Mouse (Mus musculus) monocyte, adult 2 months (primary cell): ENCODE data around the gene Spsb4.

Experiments
- DNase-seq, 2 experiments: peaks; one replicate each; pipeline ENCODE4 v3.0.0; 2022; ENCODE audit warnings: low spot score in 2 of 2, low read depth in 1 of 2

The Spsb4 gene

DNA sequence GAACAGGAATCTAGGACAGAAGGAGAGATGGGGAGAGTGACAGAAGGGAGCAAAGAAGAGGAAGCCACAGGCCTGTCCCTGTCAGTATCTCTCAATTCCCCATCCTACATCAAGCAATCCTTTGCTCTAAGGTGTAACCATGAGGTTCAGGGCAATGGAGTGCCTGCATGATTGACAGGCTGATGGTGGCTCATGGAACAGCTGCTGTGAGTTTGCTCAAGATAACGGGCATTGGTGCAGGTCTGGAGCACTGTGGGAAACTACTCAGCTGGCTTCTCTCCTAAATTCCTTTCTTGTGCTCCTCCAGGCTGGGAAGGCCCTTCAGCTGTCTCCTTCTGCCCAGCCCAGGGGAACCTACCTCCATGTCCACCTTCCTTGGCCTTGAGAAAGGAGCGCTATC, 109.9 kb downstream of the Spsb4 start:
- no peak for DNase-seq

DNA sequence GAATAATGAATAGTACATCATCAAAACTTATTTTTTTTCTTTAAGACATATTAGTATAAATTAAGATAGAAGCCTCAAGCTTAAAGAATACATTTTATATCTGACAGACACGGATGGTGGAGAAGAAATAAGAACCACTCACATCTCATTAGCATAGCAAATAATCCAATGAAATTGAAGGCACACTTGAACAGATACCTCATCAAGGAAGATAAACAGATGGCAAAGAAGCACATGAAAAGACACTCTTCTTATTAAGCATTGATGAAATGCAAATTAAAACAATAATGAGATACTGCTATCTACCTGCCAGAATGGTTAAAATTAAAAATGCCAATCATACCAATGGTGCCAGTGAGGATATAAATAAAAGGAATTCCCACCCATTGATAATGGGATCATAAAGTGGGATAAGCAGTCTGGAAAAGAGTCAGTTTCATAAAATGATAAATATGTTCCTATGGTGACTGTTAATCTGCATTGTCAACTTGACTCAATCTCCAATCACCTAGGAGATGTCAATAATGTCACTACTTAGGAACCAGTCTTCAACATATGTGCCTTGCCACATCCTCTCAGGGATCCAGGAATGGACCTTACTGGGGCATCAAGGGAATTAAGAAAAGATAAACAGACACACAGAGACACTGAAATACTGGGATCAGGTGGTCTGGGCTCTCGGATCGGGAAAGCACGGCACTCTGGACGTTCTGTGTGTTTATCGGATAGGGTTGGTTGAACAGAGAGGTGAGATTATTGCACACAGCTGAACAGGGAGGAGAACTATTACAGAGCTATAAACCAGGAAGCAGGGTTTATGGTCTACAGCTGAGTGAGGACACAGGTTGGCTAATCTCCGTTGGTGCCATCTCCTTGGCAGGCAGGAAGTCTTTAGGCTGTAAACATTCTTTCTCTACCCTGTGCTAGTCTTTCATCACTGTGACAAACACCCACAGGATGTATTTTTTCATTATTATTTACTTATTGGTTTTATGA, 114.0 kb downstream of the Spsb4 start:
- DNase-seq = no peak

DNA sequence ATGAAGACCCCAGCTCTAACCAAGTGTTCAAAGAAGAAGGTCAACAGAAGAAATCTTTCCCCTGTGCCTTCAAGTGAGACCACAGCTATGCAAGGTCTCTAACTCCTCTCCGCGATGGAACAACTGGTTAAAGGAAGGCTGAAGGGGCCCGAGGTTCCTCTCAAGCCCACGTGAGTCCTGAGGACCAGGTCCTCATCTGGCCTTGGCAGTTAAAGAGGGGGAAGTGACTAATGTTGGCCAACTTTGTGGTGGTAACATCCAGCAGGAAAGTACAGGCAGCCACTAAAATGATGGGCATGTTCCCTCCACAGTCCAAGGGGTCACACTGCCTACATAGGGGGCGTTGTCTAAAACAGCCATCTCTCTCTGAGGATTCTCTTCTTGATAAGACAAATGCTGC, 118.9 kb downstream of the Spsb4 start:
- peak; percentile 21 to 42 for DNase-seq

DNA sequence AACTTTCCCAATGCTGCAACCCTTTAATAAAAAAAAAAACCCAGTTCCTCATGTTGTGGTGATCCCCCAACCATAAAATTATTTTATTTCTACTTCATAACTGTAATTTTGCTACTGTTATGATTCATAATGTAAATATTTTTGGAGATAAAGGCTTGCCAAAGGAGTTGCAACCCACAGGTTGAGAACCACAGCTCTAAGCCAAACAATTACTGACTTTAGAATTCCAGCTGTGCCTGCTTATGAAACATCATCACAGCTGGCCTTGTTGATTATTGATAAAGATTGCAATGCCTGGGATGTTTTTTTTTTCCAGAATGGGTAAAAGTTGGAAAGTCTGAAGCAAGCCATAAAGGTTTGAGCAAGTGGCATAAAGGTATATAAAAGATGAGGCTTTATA, 119.6 kb downstream of the Spsb4 start:
- no peak for DNase-seq

DNA sequence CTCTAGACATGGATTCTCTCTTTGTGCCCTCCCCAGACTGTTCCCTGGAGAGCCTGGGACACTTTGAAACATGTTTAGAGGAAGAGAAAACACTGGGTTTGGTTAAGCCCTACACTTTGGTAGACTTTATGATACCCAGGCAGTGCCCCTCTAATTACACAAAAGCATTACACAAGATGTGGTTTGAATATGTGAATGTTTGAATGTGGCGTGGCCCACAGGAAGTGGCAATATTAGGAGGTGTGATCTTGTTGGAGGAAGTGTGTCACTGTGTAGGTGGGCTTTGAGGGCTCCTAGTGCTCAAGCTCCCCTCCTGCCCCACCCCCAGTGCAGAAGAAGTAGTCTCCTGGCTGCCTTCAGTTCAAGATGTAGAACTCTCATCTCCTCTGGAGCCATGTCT, 122.0 kb downstream of the Spsb4 start:
- no peak for DNase-seq

DNA sequence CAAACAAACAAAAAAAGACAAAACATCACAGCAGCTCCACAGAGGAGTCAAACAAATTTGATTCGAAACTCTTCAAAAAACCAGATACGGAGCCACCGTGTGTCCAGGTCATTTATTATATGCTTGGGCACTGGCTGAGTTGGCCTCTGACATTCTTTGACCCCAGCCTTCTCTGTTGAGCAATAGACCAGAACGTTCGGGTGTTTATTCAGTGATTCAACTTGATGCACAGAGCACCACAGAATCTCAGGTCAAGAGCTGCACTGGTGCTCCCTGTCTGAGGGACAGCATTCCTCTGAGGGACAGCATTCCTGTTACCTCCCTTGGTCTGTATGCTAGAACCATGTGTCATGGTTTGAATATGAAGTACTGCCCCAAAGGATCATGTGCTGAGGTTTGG, 125.1 kb downstream of the Spsb4 start:
- no peak for DNase-seq
